Mouse (Mus musculus): ENCODE data around the gene March11.

The March11 gene

GRCm38 (mm10) chr15:26308629-26309230, at the start of gene March11:
TSS of gene March11 (plus strand) at chr15:26309048.
- no peak for TF ChIP-seq GATA4 (IDR thresholded peaks at IDR 0.05; ENCODE audit: insufficient replicate concordance, low read length)

- no peak for TF ChIP-seq GATA4 (IDR thresholded peaks at IDR 0.05; ENCODE audit: insufficient replicate concordance, low read length)
These were observed 46.5 kb upstream of the March11 start for GRCm38 (mm10) chr15:26262336-26262735.

DNA sequence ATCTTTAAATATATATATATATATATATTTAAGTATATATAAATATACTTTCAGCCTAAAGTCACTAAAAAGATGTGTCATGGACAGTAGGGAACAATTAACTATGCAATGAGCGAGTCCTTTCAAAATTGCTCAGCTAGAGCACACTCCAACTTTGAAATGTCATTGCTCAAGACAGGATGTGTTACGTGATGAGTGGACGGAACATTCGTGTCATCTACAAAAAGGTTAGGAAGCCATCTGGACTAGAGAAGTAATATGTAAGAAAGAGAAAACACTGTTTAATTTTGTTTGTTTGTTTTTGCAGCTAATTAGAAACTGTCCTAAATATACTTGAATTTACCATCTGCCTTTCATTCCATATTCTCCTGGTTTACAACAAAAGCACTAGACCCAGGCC, 39.3 kb upstream of the March11 start:
- TF ChIP-seq GATA4 (IDR thresholded peaks at IDR 0.05; ENCODE audit: insufficient replicate concordance, low read length) = no peak

DNA sequence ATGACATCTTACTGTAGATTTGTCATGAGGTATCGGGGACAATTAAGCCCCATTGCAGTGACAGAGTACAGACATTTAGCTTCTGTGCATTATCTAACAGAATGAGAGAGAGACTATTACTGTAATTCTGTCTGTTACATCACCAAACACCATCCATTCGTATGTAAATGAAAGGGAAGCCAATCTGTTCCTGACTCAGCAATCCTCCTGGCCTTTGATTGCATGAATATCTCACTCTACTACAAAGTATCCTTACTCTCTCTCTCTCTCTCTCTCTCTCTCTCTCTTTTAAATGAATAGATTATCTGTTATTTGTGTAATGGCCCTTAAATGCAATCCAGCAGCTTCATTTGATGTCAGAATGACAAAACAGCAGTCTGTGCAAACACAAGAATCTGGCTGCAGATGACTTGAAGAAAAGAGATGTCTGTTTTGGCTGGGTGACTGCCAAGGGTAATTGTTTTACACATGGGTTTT, 32.8 kb upstream of the March11 start:
- TF ChIP-seq GATA4 (IDR thresholded peaks at IDR 0.05; ENCODE audit: insufficient replicate concordance, low read length) = no peak

GRCm38 (mm10) chr15:26276608-26277007, 32.2 kb upstream of the March11 start:
- no peak for TF ChIP-seq GATA4 (IDR thresholded peaks at IDR 0.05; ENCODE audit: insufficient replicate concordance, low read length)

DNA sequence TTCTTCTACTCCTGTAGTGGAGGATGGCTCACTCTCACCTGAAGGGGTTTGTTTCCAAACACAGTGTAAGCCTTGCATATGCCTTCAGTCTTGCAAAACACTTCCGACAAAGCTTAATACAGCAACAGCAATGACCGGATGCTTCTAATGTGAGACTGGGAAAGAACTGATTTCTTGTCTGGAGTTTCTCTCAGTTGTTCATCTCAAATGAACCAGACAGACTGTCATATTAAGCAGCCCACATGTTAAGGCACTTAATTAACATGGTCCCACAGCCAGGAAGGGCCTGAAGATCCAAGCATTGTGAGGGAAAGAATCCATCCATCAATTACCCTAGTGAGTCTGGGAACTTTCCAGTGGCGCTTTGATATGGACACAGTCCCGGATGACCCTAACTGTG, 17.0 kb upstream of the March11 start:
- TF ChIP-seq GATA4 (IDR thresholded peaks at IDR 0.05; ENCODE audit: insufficient replicate concordance, low read length) = no peak

DNA sequence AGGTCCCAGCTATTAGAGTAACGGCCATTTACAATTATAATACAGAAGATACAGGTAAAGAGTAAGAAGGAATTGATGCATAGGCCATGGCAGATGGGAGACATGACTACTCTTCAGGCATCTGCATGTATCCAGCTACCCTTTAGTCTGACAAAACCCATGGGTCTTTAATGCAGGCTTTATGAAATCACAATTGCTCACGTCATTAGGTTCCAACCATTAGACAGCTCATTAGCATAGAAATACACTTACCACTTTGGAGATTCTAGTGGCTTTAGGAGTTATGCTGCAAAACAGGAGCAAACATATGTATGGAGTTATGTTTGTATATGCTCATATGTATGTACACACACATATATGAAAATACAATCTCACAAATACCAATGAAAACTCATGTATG, 16.0 kb upstream of the March11 start:
- TF ChIP-seq GATA4 (IDR thresholded peaks at IDR 0.05; ENCODE audit: insufficient replicate concordance, low read length) = no peak

DNA sequence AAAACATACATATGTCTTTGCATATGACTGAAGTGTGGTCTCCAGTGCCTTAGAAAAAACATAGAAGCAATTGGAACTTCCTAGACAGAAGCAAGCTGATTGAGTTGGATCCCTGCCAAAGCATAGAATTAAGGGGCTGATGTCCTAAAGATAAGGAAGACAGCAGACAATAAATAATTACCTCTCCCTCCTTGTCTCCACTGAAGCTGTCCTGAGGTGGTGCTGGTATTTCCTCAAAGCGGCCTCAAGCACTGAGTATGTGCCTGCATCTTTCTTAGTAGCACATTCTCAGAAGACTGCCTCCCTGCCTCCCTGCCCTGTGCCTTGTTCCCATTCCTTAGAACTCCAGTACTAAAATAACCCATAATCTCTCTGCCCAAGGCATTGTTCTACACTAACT, 15.6 kb upstream of the March11 start:
- no peak for TF ChIP-seq GATA4 (IDR thresholded peaks at IDR 0.05; ENCODE audit: insufficient replicate concordance, low read length)

DNA sequence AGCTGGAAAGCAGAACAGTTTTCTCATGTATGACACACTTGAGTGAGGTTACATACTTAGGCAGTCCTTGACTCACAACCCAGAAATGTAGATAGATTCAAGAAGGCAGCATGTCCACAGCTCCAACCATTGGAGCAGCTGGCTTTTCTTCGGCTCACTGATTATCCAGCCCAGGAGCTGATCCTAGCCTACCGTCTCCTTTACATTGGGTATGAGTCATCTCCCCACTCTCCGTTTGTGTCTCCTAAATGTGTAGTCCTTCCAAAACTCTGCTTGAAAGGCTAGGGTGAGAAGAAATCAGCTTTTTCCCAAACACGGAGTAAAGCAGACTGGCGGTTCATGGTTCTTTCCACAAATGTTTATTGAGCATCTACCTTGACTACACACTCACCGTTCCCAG, 10.2 kb upstream of the March11 start:
- TF ChIP-seq GATA4 (IDR thresholded peaks at IDR 0.05; ENCODE audit: insufficient replicate concordance, low read length) = no peak

GRCm38 (mm10) chr15:26309291-26309931, 563 bp downstream of the March11 start:
- no peak for TF ChIP-seq GATA4 (IDR thresholded peaks at IDR 0.05; ENCODE audit: insufficient replicate concordance, low read length)

DNA sequence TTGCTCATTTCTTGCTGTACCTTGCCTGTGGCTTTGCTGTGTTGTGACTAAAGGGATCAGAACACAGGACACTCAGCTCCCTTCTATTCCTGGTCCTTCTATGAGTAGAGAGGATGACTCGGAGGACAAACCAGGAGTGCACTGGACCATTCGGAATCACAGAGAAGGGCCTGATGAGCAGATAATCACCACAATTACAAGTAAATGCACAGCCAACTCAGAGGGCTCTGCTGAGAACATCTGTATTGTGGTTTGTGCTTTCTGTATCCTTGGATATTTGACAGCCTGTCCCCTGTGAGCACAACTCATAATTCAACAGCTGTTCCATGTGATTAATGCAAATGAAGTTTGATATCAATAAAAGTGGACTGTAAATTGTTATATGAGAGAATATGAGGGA, 11.0 kb downstream of the March11 start:
- no peak for TF ChIP-seq GATA4 (IDR thresholded peaks at IDR 0.05; ENCODE audit: insufficient replicate concordance, low read length)

DNA sequence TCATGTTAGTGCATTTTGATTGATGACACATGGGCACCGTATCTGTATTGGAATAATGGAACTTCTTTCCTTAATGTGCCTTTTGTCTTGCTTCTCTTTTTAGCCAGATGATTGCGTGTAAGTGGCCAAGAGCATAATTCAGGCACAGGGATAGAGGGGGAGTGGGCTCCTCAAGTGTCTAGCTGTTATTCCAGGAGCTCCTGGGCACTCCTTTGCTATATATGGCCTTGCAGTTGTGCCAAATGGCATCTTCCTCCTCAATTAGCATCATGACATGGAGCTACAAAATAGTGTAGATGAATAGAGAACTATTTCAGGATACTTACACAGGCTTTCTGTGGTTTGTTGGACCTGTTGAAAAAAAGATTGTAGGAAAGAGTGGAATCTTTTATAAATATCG, 11.6 kb downstream of the March11 start:
- TF ChIP-seq GATA4 (IDR thresholded peaks at IDR 0.05; ENCODE audit: insufficient replicate concordance, low read length) = no peak

GRCm38 (mm10) chr15:26322804-26323203, 14.0 kb downstream of the March11 start:
- TF ChIP-seq GATA4 (IDR thresholded peaks at IDR 0.05; ENCODE audit: insufficient replicate concordance, low read length) = no peak

DNA sequence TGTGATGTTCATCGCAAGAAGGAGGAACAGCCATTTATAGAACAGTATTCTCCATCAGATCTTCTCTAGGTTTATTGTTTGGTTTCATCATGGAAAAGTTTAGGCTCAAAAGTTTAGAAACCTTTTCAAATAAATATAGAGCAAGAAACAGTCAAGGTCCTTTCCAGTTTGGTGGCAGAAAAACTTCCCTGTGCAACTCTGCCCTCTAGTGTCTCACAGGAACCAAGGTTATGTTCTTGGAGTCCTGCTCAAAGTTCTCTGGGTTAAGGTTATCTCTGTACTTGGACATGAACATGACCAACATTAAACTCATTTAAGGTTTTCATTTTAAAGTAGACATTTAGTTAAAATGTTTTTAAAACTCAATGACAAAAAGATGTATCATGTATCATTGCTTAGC, 18.3 kb downstream of the March11 start:
- TF ChIP-seq GATA4 (IDR thresholded peaks at IDR 0.05; ENCODE audit: insufficient replicate concordance, low read length) = no peak

DNA sequence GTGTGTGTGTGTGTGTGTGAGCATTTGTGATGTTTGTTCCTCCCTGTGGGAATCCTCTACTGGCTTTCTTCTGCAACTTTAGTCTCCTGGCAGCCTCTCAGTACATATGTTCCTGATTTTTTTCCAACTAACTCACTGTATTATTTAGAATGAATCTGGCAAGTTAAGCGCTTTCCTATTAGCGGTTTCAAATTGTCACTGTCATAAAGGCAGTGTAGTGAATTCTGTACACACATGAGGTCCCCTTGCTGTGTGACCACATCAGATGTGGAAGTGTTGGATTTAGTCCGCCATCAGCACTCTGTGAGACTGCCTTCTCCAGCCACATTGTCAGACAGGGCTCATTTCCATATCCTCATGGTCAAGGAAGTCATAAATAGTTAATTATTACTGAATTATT, 26.9 kb downstream of the March11 start:
- no peak for TF ChIP-seq GATA4 (IDR thresholded peaks at IDR 0.05; ENCODE audit: insufficient replicate concordance, low read length)

DNA sequence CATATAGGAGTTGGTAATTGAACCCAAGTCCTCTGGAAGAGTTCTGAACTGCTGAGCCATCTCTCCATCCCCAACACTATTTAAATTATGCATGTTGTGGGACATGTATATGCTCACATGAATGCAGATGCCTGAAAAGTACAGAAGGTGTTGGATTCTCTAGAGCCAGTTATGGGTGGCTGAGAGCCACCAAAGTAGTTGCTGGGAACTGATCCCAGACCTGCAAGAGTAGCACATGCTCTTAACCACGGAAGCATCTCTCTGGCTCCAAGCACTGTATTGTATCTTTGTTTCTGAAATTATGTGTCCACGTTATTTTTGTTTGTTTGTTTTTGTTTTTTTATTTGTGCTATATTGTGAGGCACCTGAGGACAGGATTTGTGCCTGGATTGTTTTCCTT, 28.9 kb downstream of the March11 start:
- TF ChIP-seq GATA4 (IDR thresholded peaks at IDR 0.05; ENCODE audit: insufficient replicate concordance, low read length) = no peak

GRCm38 (mm10) chr15:26338343-26338742, 29.5 kb downstream of the March11 start:
- no peak for TF ChIP-seq GATA4 (IDR thresholded peaks at IDR 0.05; ENCODE audit: insufficient replicate concordance, low read length)

All from liver, adult (tissue).